Comparison of ENCODE assay signal across 8 mouse cellular contexts in genomic region chr4:117210147-117211074, GRCm38 (mm10). TPM values are rescaled to one million over a fixed set of nuclear protein-coding genes. Genes with fewer than 3 reads are reported as not detected.
A peak's percentile ranks its signal among the peaks of the same experiment; 100 is the strongest.
DNase-seq lines count a peak whose midpoint lies in the region; ATAC-seq lines count a peak whose summit lies in the region.

No protein-coding gene starts in this region.

- DNase-seq in 3134 (ENCODE audit: extremely low read depth, insufficient read length, low spot score) (peak; percentile 69), NIH3T3 (ENCODE audit: low read depth) (peak; percentile 92)
- peak; percentile 66 to 83 for DNase-seq in cerebellum, postnatal 25 days
- DNase-seq in gastrocnemius, postnatal 10 days: peak; percentile 85
- DNase-seq in kidney, adult 11 months: peak; percentile 74
- peak; percentile 90 for DNase-seq in neural tube, embryonic 10.5 days (ENCODE audit: extremely low spot score, low spot score)
- peak; percentile 73 for DNase-seq in testis, postnatal 14 days (ENCODE audit: low spot score)

- no peak overlapping the region for H3K27ac ChIP-seq in liver, embryonic 12.5 days

- WGBS in liver, embryonic 12.5 days (ENCODE audit: insufficient replicate concordance): 3% methylated on average over 20 of the region's 20 CpGs

- H3K4me1 ChIP-seq in liver, embryonic 12.5 days: no peaks in the 10 kb centered on the region

- H3K27me3 ChIP-seq in liver, embryonic 12.5 days (replicated peaks): peaks cover 9% of the 10 kb centered on the region

- peak overlapping the region; percentile 7; the same call in 1 of the 2 replicates for H3K9ac ChIP-seq in liver, embryonic 12.5 days

- H3K4me3 ChIP-seq in liver, embryonic 12.5 days: no peak overlapping the region

- no peaks in the 10 kb centered on the region for H3K36me3 ChIP-seq in liver, embryonic 12.5 days

- peak overlapping the region; percentile 28 for H3K4me2 ChIP-seq in liver, embryonic 12.5 days

- peak; percentile 84 for ATAC-seq in liver, embryonic 12.5 days

- H3K9me3 ChIP-seq in liver, embryonic 12.5 days (replicated peaks): no peaks in the 10 kb centered on the region

RNA-seq across cellular contexts. Expression of gene Kif2c, which starts 28.0 kb away (rescaled TPM):
- total RNA-seq in gastrocnemius, postnatal 10 days (2021): 1 to 10 TPM; 3.8 to 6.6 TPM
- polyA plus RNA-seq in liver, embryonic 12.5 days (2016; fragmentation: Nextera tagmentation; extraction: Ambion mirVana): 45.7 and 47.7 TPM in 2 replicates

RNA-seq across cellular contexts. Expression of gene Tmem53, which starts 41.3 kb away (rescaled TPM):
- total RNA-seq in gastrocnemius, postnatal 10 days (2021): 1 to 10 TPM; 5.5 to 7.6 TPM
- 1.8 and 2.3 TPM in 2 replicates for polyA plus RNA-seq in liver, embryonic 12.5 days (2016; fragmentation: Nextera tagmentation; extraction: Ambion mirVana)

RNA-seq across cellular contexts. Expression of gene Armh1, which starts 41.5 kb away (rescaled TPM):
- under 1 TPM in 1 of 2 experiments, not detected in 1; 0.25 TPM for total RNA-seq in gastrocnemius, postnatal 10 days (2021)
- 0.17 TPM in 1 of 2 replicates, not detected in the other for polyA plus RNA-seq in liver, embryonic 12.5 days (2016; fragmentation: Nextera tagmentation; extraction: Ambion mirVana)

RNA-seq across cellular contexts. Expression of gene Rps8, which starts 54.4 kb away (rescaled TPM):
- total RNA-seq in gastrocnemius, postnatal 10 days (2021): 1,000 to 10,000 TPM; 1,007 to 1,093 TPM
- 960 and 969 TPM in 2 replicates for polyA plus RNA-seq in liver, embryonic 12.5 days (2016; fragmentation: Nextera tagmentation; extraction: Ambion mirVana)
